Mouse (Mus musculus): ENCODE data around the gene Atp8b4. TPM values are rescaled to one million over a fixed set of nuclear protein-coding genes. Genes with fewer than 3 reads are reported as not detected.
"Not testable (repeated sequence)": the region's sequence is repeated elsewhere in the genome, so short reads cannot be mapped to it uniquely, and the experiment has no call there.

Gene Atp8b4
- polyA plus RNA-seq, 1 experiment from 2014 or later = 0.44 TPM

GRCm38 (mm10) chr2:126472836-126473235, 27.6 kb downstream of the Atp8b4 start:
- no peaks in the 10 kb centered on the region for H3K27me3 ChIP-seq (ENCODE audit: control insufficient read depth, insufficient read depth, low read length)
- H3K27ac ChIP-seq (ENCODE audit: low read depth, low read length) = no peak overlapping the region
- H3K36me3 ChIP-seq (ENCODE audit: control insufficient read depth, insufficient read depth, low read length) = no peaks in the 10 kb centered on the region
- no peaks in the 10 kb centered on the region for H3K4me1 ChIP-seq (replicated peaks; ENCODE audit: control insufficient read depth, insufficient read depth, low read length)
- no peak overlapping the region for H3K9ac ChIP-seq (ENCODE audit: low read length)
- H3K4me3 ChIP-seq (ENCODE audit: low read depth, low read length) = no peak overlapping the region
- no peak overlapping the region for H3K4me2 ChIP-seq (ENCODE audit: low read depth, low read length, severe bottlenecking)
- no peak for ATAC-seq (replicated peaks; ENCODE audit: low FRiP score)
- 87% methylated on average over 5 of the region's 5 CpGs for WGBS
- no peak for DNase-seq (ENCODE audit: low spot score)
- no peaks in the 10 kb centered on the region for H3K9me3 ChIP-seq (ENCODE audit: control insufficient read depth, low read length)

GRCm38 (mm10) chr2:126467790-126468189, 32.7 kb downstream of the Atp8b4 start:
- no peaks in the 10 kb centered on the region for H3K9me3 ChIP-seq (ENCODE audit: control insufficient read depth, low read length)
- H3K4me1 ChIP-seq (replicated peaks; ENCODE audit: control insufficient read depth, insufficient read depth, low read length) = no peaks in the 10 kb centered on the region
- 75% methylated on average over 4 of the region's 4 CpGs for WGBS
- no peak overlapping the region for H3K4me3 ChIP-seq (ENCODE audit: low read depth, low read length)
- no peak overlapping the region for H3K4me2 ChIP-seq (ENCODE audit: low read depth, low read length, severe bottlenecking)
- no peak overlapping the region for H3K9ac ChIP-seq (ENCODE audit: low read length)
- H3K36me3 ChIP-seq (ENCODE audit: control insufficient read depth, insufficient read depth, low read length) = no peaks in the 10 kb centered on the region
- no peak overlapping the region for H3K27ac ChIP-seq (ENCODE audit: low read depth, low read length)
- ATAC-seq (replicated peaks; ENCODE audit: low FRiP score) (no peak), DNase-seq (ENCODE audit: low spot score) (no peak)
- H3K27me3 ChIP-seq (ENCODE audit: control insufficient read depth, insufficient read depth, low read length) = no peaks in the 10 kb centered on the region

- Histone ChIP-seq H3K4me3 (ENCODE audit: low read depth, low read length) (no peak overlapping the region), H3K27me3 (ENCODE audit: control insufficient read depth, insufficient read depth, low read length) (no peaks in the 10 kb centered on the region), H3K4me1 (replicated peaks; ENCODE audit: control insufficient read depth, insufficient read depth, low read length) (no peaks in the 10 kb centered on the region), H3K4me2 (ENCODE audit: low read depth, low read length, severe bottlenecking) (no peak overlapping the region), H3K9ac (ENCODE audit: low read length) (no peak overlapping the region), H3K27ac (ENCODE audit: low read depth, low read length) (no peak overlapping the region), H3K9me3 (ENCODE audit: control insufficient read depth, low read length) (no peaks in the 10 kb centered on the region), H3K36me3 (ENCODE audit: control insufficient read depth, insufficient read depth, low read length) (no peaks in the 10 kb centered on the region)
- WGBS = 87% methylated on average over 13 of the region's 13 CpGs
- ATAC-seq (replicated peaks; ENCODE audit: low FRiP score) (no peak), DNase-seq (ENCODE audit: low spot score) (no peak)
These were observed 33.9 kb downstream of the Atp8b4 start for GRCm38 (mm10) chr2:126466391-126467134.

GRCm38 (mm10) chr2:126458661-126459060, 41.8 kb downstream of the Atp8b4 start:
- DNase-seq (ENCODE audit: low spot score) (no peak), ATAC-seq (replicated peaks; ENCODE audit: low FRiP score) (no peak)
- no peaks in the 10 kb centered on the region for H3K4me1 ChIP-seq (replicated peaks; ENCODE audit: control insufficient read depth, insufficient read depth, low read length)
- no peaks in the 10 kb centered on the region for H3K9me3 ChIP-seq (ENCODE audit: control insufficient read depth, low read length)
- H3K4me2 ChIP-seq (ENCODE audit: low read depth, low read length, severe bottlenecking) = no peak overlapping the region
- no peaks in the 10 kb centered on the region for H3K27me3 ChIP-seq (ENCODE audit: control insufficient read depth, insufficient read depth, low read length)
- WGBS = 88% methylated on average over 2 of the region's 2 CpGs
- H3K27ac ChIP-seq (ENCODE audit: low read depth, low read length) = no peak overlapping the region
- H3K9ac ChIP-seq (ENCODE audit: low read length) = no peak overlapping the region
- H3K36me3 ChIP-seq (ENCODE audit: control insufficient read depth, insufficient read depth, low read length) = no peaks in the 10 kb centered on the region
- no peak overlapping the region for H3K4me3 ChIP-seq (ENCODE audit: low read depth, low read length)

- H3K36me3 ChIP-seq (ENCODE audit: control insufficient read depth, insufficient read depth, low read length); H3K9ac ChIP-seq (ENCODE audit: low read length): not testable (repeated sequence)
- 64% methylated on average over 2 of the region's 2 CpGs for WGBS
These were observed 42.7 kb downstream of the Atp8b4 start for GRCm38 (mm10) chr2:126457759-126458158.

GRCm38 (mm10) chr2:126450937-126451302, 49.6 kb downstream of the Atp8b4 start:
- H3K9me3 ChIP-seq (ENCODE audit: control insufficient read depth, low read length) = no peaks in the 10 kb centered on the region
- 87% methylated on average over 7 of the region's 7 CpGs for whole genome bisulfite sequencing
- no peak for ATAC-seq (replicated peaks; ENCODE audit: low FRiP score)

More at GRCm38 (mm10) chr2:126457759-126458158, 42.7 kb downstream of the Atp8b4 start:
- not testable (repeated sequence) for H3K4me2 ChIP-seq (ENCODE audit: low read depth, low read length, severe bottlenecking); H3K4me1 ChIP-seq (replicated peaks; ENCODE audit: control insufficient read depth, insufficient read depth, low read length); H3K4me3 ChIP-seq (ENCODE audit: low read depth, low read length); H3K27me3 ChIP-seq (ENCODE audit: control insufficient read depth, insufficient read depth, low read length); H3K9me3 ChIP-seq (ENCODE audit: control insufficient read depth, low read length); DNase-seq (ENCODE audit: low spot score); H3K27ac ChIP-seq (ENCODE audit: low read depth, low read length); ATAC-seq (replicated peaks; ENCODE audit: low FRiP score)

GRCm38 (mm10) chr2:126450210-126450936, 50.1 kb downstream of the Atp8b4 start:
- no peak overlapping the region for H3K4me2 ChIP-seq (ENCODE audit: low read depth, low read length, severe bottlenecking)
- ATAC-seq (replicated peaks; ENCODE audit: low FRiP score) = no peak
- no peak overlapping the region for H3K27ac ChIP-seq (ENCODE audit: low read depth, low read length)
- WGBS = 83% methylated on average over 14 of the region's 14 CpGs
- H3K9me3 ChIP-seq (ENCODE audit: control insufficient read depth, low read length) = no peaks in the 10 kb centered on the region
- no peaks in the 10 kb centered on the region for H3K4me1 ChIP-seq (replicated peaks; ENCODE audit: control insufficient read depth, insufficient read depth, low read length)
- no peaks in the 10 kb centered on the region for H3K27me3 ChIP-seq (ENCODE audit: control insufficient read depth, insufficient read depth, low read length)
- no peak overlapping the region for H3K9ac ChIP-seq (ENCODE audit: low read length)
- DNase-seq (ENCODE audit: low spot score) = no peak
- H3K36me3 ChIP-seq (ENCODE audit: control insufficient read depth, insufficient read depth, low read length) = no peaks in the 10 kb centered on the region
- H3K4me3 ChIP-seq (ENCODE audit: low read depth, low read length) = no peak overlapping the region

More at GRCm38 (mm10) chr2:126450937-126451302, 49.6 kb downstream of the Atp8b4 start:
- Histone ChIP-seq H3K27ac (ENCODE audit: low read depth, low read length) (no peak overlapping the region), H3K4me1 (replicated peaks; ENCODE audit: control insufficient read depth, insufficient read depth, low read length) (no peaks in the 10 kb centered on the region), H3K36me3 (ENCODE audit: control insufficient read depth, insufficient read depth, low read length) (no peaks in the 10 kb centered on the region), H3K4me2 (ENCODE audit: low read depth, low read length, severe bottlenecking) (no peak overlapping the region), H3K9ac (ENCODE audit: low read length) (no peak overlapping the region), H3K27me3 (ENCODE audit: control insufficient read depth, insufficient read depth, low read length) (no peaks in the 10 kb centered on the region), H3K4me3 (ENCODE audit: low read depth, low read length) (no peak overlapping the region)
- DNase-seq (ENCODE audit: low spot score) = no peak

GRCm38 (mm10) chr2:126445039-126445438, 55.4 kb downstream of the Atp8b4 start:
- Histone ChIP-seq H3K36me3 (ENCODE audit: control insufficient read depth, insufficient read depth, low read length) (no peaks in the 10 kb centered on the region), H3K4me1 (replicated peaks; ENCODE audit: control insufficient read depth, insufficient read depth, low read length) (no peaks in the 10 kb centered on the region), H3K9me3 (ENCODE audit: control insufficient read depth, low read length) (no peaks in the 10 kb centered on the region), H3K27me3 (ENCODE audit: control insufficient read depth, insufficient read depth, low read length) (no peaks in the 10 kb centered on the region), H3K4me2 (ENCODE audit: low read depth, low read length, severe bottlenecking) (no peak overlapping the region), H3K9ac (ENCODE audit: low read length) (no peak overlapping the region), H3K4me3 (ENCODE audit: low read depth, low read length) (no peak overlapping the region), H3K27ac (ENCODE audit: low read depth, low read length) (no peak overlapping the region)
- ATAC-seq (replicated peaks; ENCODE audit: low FRiP score) (no peak), DNase-seq (ENCODE audit: low spot score) (no peak)
- 88% methylated on average over 6 of the region's 6 CpGs for WGBS
